Mouse (Mus musculus) liver, embryonic 15.5 days (tissue): ENCODE measurements around the gene Cdadc1. TPM values are rescaled to one million over a fixed set of nuclear protein-coding genes. Genes with fewer than 3 reads are reported as not detected.

Experiments
- ATAC-seq: fragments of 200-750 bp; cut with Nextera tagmentation; 2 replicates; pipeline ENCODE4 v1.8.0; 2017; ENCODE audit warnings: moderate number of reproducible peaks, mild to moderate bottlenecking, moderate library complexity; ENCODE audit not compliant: insufficient read depth
- H3K27ac ChIP-seq: fragments of 300-500 bp; sonication (generic); replicated peaks from 2 replicates; pipeline ENCODE4 v1.5.1; 2015; ENCODE audit warnings: mild to moderate bottlenecking, inconsistent platforms
- H3K27me3 ChIP-seq: fragments of 300-500 bp; sonication (generic); 2 replicates; pipeline ENCODE4 v1.6.1; 2015; ENCODE audit warnings: mild to moderate bottlenecking, inconsistent platforms
- H3K36me3 ChIP-seq: fragments of 300-500 bp; sonication (generic); replicated peaks from 2 replicates; pipeline ENCODE4 v1.6.1; 2015; ENCODE audit warnings: moderate library complexity, mild to moderate bottlenecking, inconsistent platforms
- H3K4me1 ChIP-seq: fragments of 300-500 bp; sonication (generic); replicated peaks from 2 replicates; pipeline ENCODE4 v1.6.1; 2015; ENCODE audit warnings: inconsistent platforms
- H3K4me2 ChIP-seq: fragments of 300-500 bp; sonication (generic); 2 replicates; pipeline ENCODE4 v1.6.1; 2015; ENCODE audit warnings: moderate library complexity, mild to moderate bottlenecking, inconsistent platforms
- H3K4me3 ChIP-seq: fragments of 300-500 bp; sonication (generic); replicated peaks from 2 replicates; pipeline ENCODE4 v1.5.1; 2015; ENCODE audit warnings: mild to moderate bottlenecking, inconsistent platforms
- H3K9ac ChIP-seq: fragments of 300-500 bp; sonication (generic); 2 replicates; pipeline ENCODE4 v1.6.1; 2015; ENCODE audit warnings: moderate library complexity, mild to moderate bottlenecking, inconsistent platforms
- H3K9me3 ChIP-seq: fragments of 300-500 bp; sonication (generic); replicated peaks from 2 replicates; pipeline ENCODE4 v1.6.1; 2016; ENCODE audit warnings: inconsistent platforms
- WGBS: fragments of 180-500 bp; shearing (Covaris S2); methylation state at CpG from one replicate; pipeline ENCODE4 v1.1.7; 2015; ENCODE audit warnings: mixed read lengths; ENCODE audit not compliant: insufficient replicate concordance; 5-methylcytosine and 5-hydroxymethylcytosine counted together
- polyA plus RNA-seq: library from polyadenylated mRNA; unstranded; fragments of >200 nt; fragmentation: Nextera tagmentation; extraction: Ambion mirVana; gene quantifications from 2 replicates; pipeline ENCODE4 v1.2.1, GENCODE M21; 2015

The Cdadc1 gene
- polyA plus RNA-seq, 1 experiment from 2014 or later: 15.0 TPM

GRCm38 (mm10) chr14:59607021-59607420, 9.3 kb upstream of the Cdadc1 start:
- Histone ChIP-seq H3K4me2 (no peak overlapping the region), H3K27ac (no peak overlapping the region), H3K9me3 (no peaks in the 10 kb centered on the region), H3K27me3 (peaks cover 6% of the 10 kb centered on the region; the same call in 1 of the 2 replicates), H3K36me3 (no peaks in the 10 kb centered on the region), H3K9ac (no peak overlapping the region), H3K4me1 (no peaks in the 10 kb centered on the region), H3K4me3 (no peak overlapping the region)
- 29% methylated on average over 3 of the region's 3 CpGs for WGBS
- ATAC-seq: no peak

GRCm38 (mm10) chr14:59605671-59606353, 8.1 kb upstream of the Cdadc1 start:
- H3K9ac ChIP-seq: no peak overlapping the region
- H3K36me3 ChIP-seq: no peaks in the 10 kb centered on the region
- no peaks in the 10 kb centered on the region for H3K4me1 ChIP-seq
- no peak overlapping the region for H3K4me3 ChIP-seq
- 12% methylated on average over 5 of the region's 5 CpGs for WGBS
- no peak overlapping the region for H3K27ac ChIP-seq
- peaks cover 6% of the 10 kb centered on the region; the same call in 1 of the 2 replicates for H3K27me3 ChIP-seq
- H3K4me2 ChIP-seq: no peak overlapping the region
- ATAC-seq: no peak
- no peaks in the 10 kb centered on the region for H3K9me3 ChIP-seq

- H3K27me3 ChIP-seq: peaks cover 6% of the 10 kb centered on the region; the same call in 1 of the 2 replicates
- no peak for ATAC-seq
- H3K27ac ChIP-seq: no peak overlapping the region
- no peaks in the 10 kb centered on the region for H3K9me3 ChIP-seq
- WGBS: 54% methylated on average over 5 of the region's 5 CpGs
- H3K4me2 ChIP-seq: no peak overlapping the region
- H3K9ac ChIP-seq: no peak overlapping the region
- H3K4me3 ChIP-seq: no peak overlapping the region
- H3K4me1 ChIP-seq: no peaks in the 10 kb centered on the region
- no peaks in the 10 kb centered on the region for H3K36me3 ChIP-seq
Measured at GRCm38 (mm10) chr14:59604002-59604645, 6.4 kb upstream of the Cdadc1 start.

GRCm38 (mm10) chr14:59598260-59598627, 485 bp upstream of the Cdadc1 start:
- peak overlapping the region; percentile 92 for H3K4me3 ChIP-seq
- no peaks in the 10 kb centered on the region for H3K9me3 ChIP-seq
- WGBS: 4% methylated on average over 8 of the region's 8 CpGs
- H3K36me3 ChIP-seq: 0 out of 2 replicates have a peak, but pooled peaks cover 6% of the 10 kb centered on the region
- H3K4me2 ChIP-seq: peak overlapping the region; percentile 86
- peaks cover 14% of the 10 kb centered on the region for H3K4me1 ChIP-seq
- no peak for ATAC-seq
- H3K27ac ChIP-seq: peak overlapping the region; percentile 76
- H3K27me3 ChIP-seq: peaks cover 6% of the 10 kb centered on the region; the same call in 1 of the 2 replicates
- peak overlapping the region; percentile 86 for H3K9ac ChIP-seq

- no peak overlapping the region for H3K4me3 ChIP-seq
- 83% methylated on average over 3 of the region's 3 CpGs for WGBS
- H3K9me3 ChIP-seq: no peaks in the 10 kb centered on the region
- no peak overlapping the region for H3K9ac ChIP-seq
- ATAC-seq: no peak
- peaks cover 16% of the 10 kb centered on the region; the same call in 1 of the 2 replicates for H3K36me3 ChIP-seq
- no peaks in the 10 kb centered on the region for H3K27me3 ChIP-seq
- no peak overlapping the region for H3K27ac ChIP-seq
- H3K4me2 ChIP-seq: no peak overlapping the region
- peaks cover 14% of the 10 kb centered on the region for H3K4me1 ChIP-seq
Measured at GRCm38 (mm10) chr14:59594988-59595387, 2.8 kb downstream of the Cdadc1 start.

GRCm38 (mm10) chr14:59592593-59592992, 5.2 kb downstream of the Cdadc1 start:
- Histone ChIP-seq H3K4me1 (peaks cover 8% of the 10 kb centered on the region), H3K36me3 (peaks cover 37% of the 10 kb centered on the region), H3K9ac (no peak overlapping the region), H3K4me3 (no peak overlapping the region), H3K9me3 (no peaks in the 10 kb centered on the region), H3K27me3 (no peaks in the 10 kb centered on the region), H3K27ac (no peak overlapping the region), H3K4me2 (no peak overlapping the region)
- 92% methylated on average over 3 of the region's 3 CpGs for WGBS
- ATAC-seq: no peak

GRCm38 (mm10) chr14:59591901-59592300, 5.9 kb downstream of the Cdadc1 start:
- Histone ChIP-seq H3K36me3 (peaks cover 37% of the 10 kb centered on the region), H3K4me1 (peaks cover 5% of the 10 kb centered on the region), H3K4me3 (no peak overlapping the region), H3K27ac (no peak overlapping the region), H3K27me3 (no peaks in the 10 kb centered on the region), H3K9me3 (no peaks in the 10 kb centered on the region), H3K4me2 (no peak overlapping the region), H3K9ac (no peak overlapping the region)
- WGBS: 63% methylated on average over 8 of the region's 8 CpGs
- no peak for ATAC-seq

GRCm38 (mm10) chr14:59590614-59591013, 7.1 kb downstream of the Cdadc1 start:
- no peaks in the 10 kb centered on the region for H3K27me3 ChIP-seq
- H3K4me1 ChIP-seq: no peaks in the 10 kb centered on the region
- peaks cover 47% of the 10 kb centered on the region for H3K36me3 ChIP-seq
- ATAC-seq: no peak
- no peak overlapping the region for H3K4me2 ChIP-seq
- 70% methylated on average over 1 of the region's 1 CpGs for WGBS
- H3K27ac ChIP-seq: no peak overlapping the region
- H3K9ac ChIP-seq: no peak overlapping the region
- no peak overlapping the region for H3K4me3 ChIP-seq
- no peaks in the 10 kb centered on the region for H3K9me3 ChIP-seq

GRCm38 (mm10) chr14:59576385-59576784, 21.4 kb downstream of the Cdadc1 start:
- Histone ChIP-seq H3K4me2 (no peak overlapping the region), H3K36me3 (peaks cover 36% of the 10 kb centered on the region), H3K27ac (no peak overlapping the region), H3K9ac (no peak overlapping the region), H3K4me3 (no peak overlapping the region), H3K9me3 (no peaks in the 10 kb centered on the region), H3K4me1 (no peaks in the 10 kb centered on the region), H3K27me3 (no peaks in the 10 kb centered on the region)
- 82% methylated on average over 5 of the region's 5 CpGs for WGBS
- ATAC-seq: no peak

- Histone ChIP-seq H3K27ac (no peak overlapping the region), H3K27me3 (no peaks in the 10 kb centered on the region), H3K4me2 (no peak overlapping the region), H3K9ac (no peak overlapping the region), H3K36me3 (peaks cover 44% of the 10 kb centered on the region), H3K4me1 (no peaks in the 10 kb centered on the region), H3K4me3 (no peak overlapping the region), H3K9me3 (no peaks in the 10 kb centered on the region)
- WGBS: 81% methylated on average over 6 of the region's 6 CpGs
- ATAC-seq: no peak
Measured at GRCm38 (mm10) chr14:59566756-59567155, 31.0 kb downstream of the Cdadc1 start.

- Histone ChIP-seq H3K27me3 (no peaks in the 10 kb centered on the region), H3K27ac (no peak overlapping the region), H3K4me3 (no peak overlapping the region), H3K4me1 (peaks cover 9% of the 10 kb centered on the region), H3K9ac (no peak overlapping the region), H3K36me3 (no peaks in the 10 kb centered on the region), H3K9me3 (no peaks in the 10 kb centered on the region), H3K4me2 (no peak overlapping the region)
- ATAC-seq: no peak
- 53% methylated on average over 1 of the region's 1 CpGs for WGBS
Measured at GRCm38 (mm10) chr14:59557886-59558285, 39.9 kb downstream of the Cdadc1 start.
